Mouse (Mus musculus) forebrain, embryonic 16.5 days (tissue): ENCODE measurements around the gene AU041133. TPM values are rescaled to one million over a fixed set of nuclear protein-coding genes. Genes with fewer than 3 reads are reported as not detected.
"Not testable (repeated sequence)": the region's sequence is repeated elsewhere in the genome, so short reads cannot be mapped to it uniquely, and the experiment has no call there.

Experiments
- ATAC-seq: fragments of 200-750 bp; cut with Nextera tagmentation; 2 replicates; pipeline ENCODE4 v1.8.0; 2017; ENCODE audit warnings: mild to moderate bottlenecking, moderate library complexity
- H3K27ac ChIP-seq: fragments of 300-500 bp; sonication (generic); 2 replicates; pipeline ENCODE4 v1.5.1; 2014; ENCODE audit warnings: low read length, control low read depth
- H3K27me3 ChIP-seq: fragments of 300-500 bp; sonication (generic); replicated peaks from 2 replicates; pipeline ENCODE4 v1.6.1; 2014; ENCODE audit warnings: low read length; ENCODE audit not compliant: control insufficient read depth, insufficient read depth
- H3K36me3 ChIP-seq: fragments of 300-500 bp; sonication (generic); 2 replicates; pipeline ENCODE4 v1.6.1; 2014; ENCODE audit not compliant: control insufficient read depth, insufficient read depth
- H3K4me1 ChIP-seq: fragments of 300-500 bp; sonication (generic); replicated peaks from 2 replicates; pipeline ENCODE4 v1.6.1; 2014; ENCODE audit warnings: low read length; ENCODE audit not compliant: control insufficient read depth, insufficient read depth
- H3K4me2 ChIP-seq: fragments of 300-500 bp; sonication (generic); 2 replicates; pipeline ENCODE4 v1.6.1; 2014; ENCODE audit warnings: mild to moderate bottlenecking, low read length, control low read depth
- H3K4me3 ChIP-seq: fragments of 300-500 bp; sonication (generic); replicated peaks from 2 replicates; pipeline ENCODE4 v1.5.1; 2014; ENCODE audit warnings: mild to moderate bottlenecking, low read length, control low read depth
- H3K9ac ChIP-seq: fragments of 300-500 bp; sonication (generic); replicated peaks from 2 replicates; pipeline ENCODE4 v1.6.1; 2014; ENCODE audit warnings: low read depth, low read length, control low read depth
- H3K9me3 ChIP-seq: fragments of 300-500 bp; sonication (generic); 2 replicates; pipeline ENCODE4 v1.6.1; 2016; ENCODE audit warnings: low read length; ENCODE audit not compliant: control insufficient read depth
- WGBS: fragments of 180-500 bp; shearing (Covaris S2); extraction: QIAGEN DNeasy Blood & Tissue Kit; methylation state at CpG from one replicate; pipeline ENCODE4 v1.1.7; 2014; 5-methylcytosine and 5-hydroxymethylcytosine counted together
- polyA plus RNA-seq: library from polyadenylated mRNA; unstranded; fragments of >200 nt; fragmentation: Nextera tagmentation; extraction: Ambion mirVana; gene quantifications from 2 replicates; pipeline ENCODE4 v1.2.1, GENCODE M21; 2015

Gene AU041133
- polyA plus RNA-seq = 9.3 and 10.8 TPM in 2 replicates

DNA sequence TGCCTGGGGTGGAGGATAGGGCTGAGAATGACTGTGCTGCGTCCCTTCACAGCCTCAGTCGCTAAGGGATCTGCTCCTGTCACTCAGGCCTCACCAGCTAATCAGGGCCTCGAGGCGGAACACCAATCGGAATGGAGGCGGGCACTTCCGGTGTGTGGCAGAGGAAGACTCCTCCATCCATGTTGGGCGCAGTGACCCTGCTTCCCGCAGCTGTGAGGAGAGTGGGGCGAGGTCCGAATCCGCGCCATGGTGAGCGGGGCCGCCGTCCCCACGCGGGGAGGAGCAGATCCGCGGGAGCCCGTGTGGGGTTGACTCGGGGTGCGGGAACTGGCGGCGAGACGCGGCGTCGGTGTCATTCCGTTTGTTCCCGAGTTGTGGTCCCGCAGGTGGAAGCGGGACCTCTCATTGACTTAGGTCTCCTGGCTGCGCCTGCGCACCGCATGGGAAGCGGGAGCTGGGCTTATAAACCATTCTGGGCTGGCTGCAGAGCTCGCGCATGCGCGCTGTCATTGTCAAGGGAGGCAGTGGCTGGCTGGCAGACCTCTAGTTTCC is at the start of gene AU041133:
Gene AU041133, plus strand, starts transcription at position 164 of the 552 bp plus-strand sequence.
- no peaks in the 10 kb centered on the region for H3K36me3 ChIP-seq
- peaks cover 12% of the 10 kb centered on the region for H3K9me3 ChIP-seq
- under 1% methylated on average over 41 of the region's 41 CpGs for WGBS
- H3K4me2 ChIP-seq = peak within 1 kb of the TSS; percentile 59
- peak within 1 kb of the TSS; percentile 88 for H3K27ac ChIP-seq
- ATAC-seq = peak; percentile 100
- H3K4me3 ChIP-seq = peak within 1 kb of the TSS; percentile 61
- H3K27me3 ChIP-seq = no peaks in the 10 kb centered on the region
- peaks cover 9% of the 10 kb centered on the region for H3K4me1 ChIP-seq
- H3K9ac ChIP-seq = peak within 1 kb of the TSS; percentile 69

GRCm38 (mm10) chr10:82082728-82083621 is 44.8 kb upstream of the AU041133 start, which contains the start of gene BC024063:
TSS of gene BC024063 (plus strand) at chr10:82083353.
- H3K9ac ChIP-seq = peak within 1 kb of the TSS; percentile 73
- WGBS = 18% methylated on average over 42 of the region's 42 CpGs
- H3K4me3 ChIP-seq = peak within 1 kb of the TSS; percentile 48
- H3K4me1 ChIP-seq, H3K36me3 ChIP-seq, H3K27me3 ChIP-seq, H3K9me3 ChIP-seq: not testable (repeated sequence)
- H3K27ac ChIP-seq = peak within 1 kb of the TSS; percentile 92
- peak; percentile 99 for ATAC-seq
- H3K4me2 ChIP-seq = peak within 1 kb of the TSS; percentile 35

DNA sequence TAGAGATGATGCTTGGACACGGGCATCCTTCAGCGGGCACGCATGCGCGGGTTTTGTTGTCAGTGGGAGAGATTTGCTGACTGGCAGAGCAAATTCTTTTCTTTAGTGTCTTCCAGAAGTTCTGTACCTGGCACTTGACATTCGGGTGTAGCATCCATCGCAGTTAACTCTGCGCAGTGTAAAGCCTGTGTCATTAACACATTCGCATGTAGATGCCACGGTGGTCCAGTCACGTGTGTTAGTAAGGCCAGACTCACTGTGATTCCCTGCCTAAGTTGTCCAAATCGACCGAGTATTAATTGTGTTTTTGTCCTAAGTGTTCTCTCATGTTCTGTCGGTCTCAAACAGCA is 44.2 kb upstream of the AU041133 start:
- Histone ChIP-seq H3K4me2 (peak overlapping the region; percentile 35), H3K9ac (peak overlapping the region; percentile 73), H3K27ac (peak overlapping the region; percentile 92; the same call in 1 of the 2 replicates), H3K4me3 (peak overlapping the region; percentile 48)
- not testable (repeated sequence) for H3K4me1 ChIP-seq, H3K27me3 ChIP-seq, H3K36me3 ChIP-seq, H3K9me3 ChIP-seq
- WGBS = 27% methylated on average over 12 of the region's 14 CpGs
- ATAC-seq = peak; percentile 31; the same call in 1 of the 2 replicates

DNA sequence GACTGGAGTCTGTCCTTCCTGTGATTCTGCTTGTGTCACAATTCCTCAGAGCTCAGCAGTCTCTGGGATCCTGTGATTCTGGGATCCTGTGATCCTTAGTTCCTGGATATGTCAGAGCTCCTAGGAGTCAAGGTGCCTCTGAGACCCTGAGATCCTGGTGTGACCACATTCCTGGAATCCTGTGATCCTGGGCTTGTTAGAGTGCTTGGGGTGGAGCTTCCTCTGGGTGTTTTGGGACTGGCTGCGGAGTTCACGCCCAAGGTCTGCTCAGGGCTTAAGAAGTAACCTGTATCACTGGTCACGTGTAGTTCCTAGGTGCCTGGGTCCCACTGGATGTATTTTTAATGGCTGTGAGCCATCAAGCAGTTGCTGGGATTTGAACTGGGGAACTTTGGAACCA is 10.6 kb upstream of the AU041133 start:
- no peaks in the 10 kb centered on the region for H3K36me3 ChIP-seq
- H3K4me1 ChIP-seq = no peaks in the 10 kb centered on the region
- no peak overlapping the region for H3K27ac ChIP-seq
- no peak for ATAC-seq
- H3K4me3 ChIP-seq = no peak overlapping the region
- no peak overlapping the region for H3K9ac ChIP-seq
- WGBS = 88% methylated on average over 3 of the region's 3 CpGs
- H3K9me3 ChIP-seq = peaks cover 23% of the 10 kb centered on the region
- H3K4me2 ChIP-seq = no peak overlapping the region
- no peaks in the 10 kb centered on the region for H3K27me3 ChIP-seq

DNA sequence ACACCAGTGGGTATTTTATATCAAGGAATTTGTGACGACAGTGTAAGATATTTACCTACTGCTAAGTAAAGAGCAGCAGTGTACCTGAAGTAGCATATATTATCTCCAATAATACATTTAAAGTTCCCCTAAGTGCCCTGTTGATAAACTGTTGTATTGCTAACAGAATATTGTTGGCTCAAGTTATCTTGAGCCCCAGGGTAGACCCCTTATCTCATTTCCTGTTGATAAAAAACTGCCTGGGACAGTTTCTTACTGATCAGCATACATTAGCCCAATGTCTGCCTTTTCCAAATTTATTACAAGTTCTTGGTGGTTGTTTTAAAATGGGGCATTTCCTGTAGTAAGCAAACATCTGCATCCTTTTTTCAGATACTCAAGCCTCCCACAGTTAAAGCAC is 17.5 kb downstream of the AU041133 start:
- ATAC-seq = no peak
- Histone ChIP-seq H3K9ac (no peak overlapping the region), H3K27ac (no peak overlapping the region), H3K36me3 (peaks cover 39% of the 10 kb centered on the region), H3K27me3 (no peaks in the 10 kb centered on the region), H3K4me3 (no peak overlapping the region), H3K9me3 (peaks cover 29% of the 10 kb centered on the region), H3K4me1 (no peaks in the 10 kb centered on the region), H3K4me2 (no peak overlapping the region)
- WGBS = 98% methylated on average over 1 of the region's 1 CpGs

DNA sequence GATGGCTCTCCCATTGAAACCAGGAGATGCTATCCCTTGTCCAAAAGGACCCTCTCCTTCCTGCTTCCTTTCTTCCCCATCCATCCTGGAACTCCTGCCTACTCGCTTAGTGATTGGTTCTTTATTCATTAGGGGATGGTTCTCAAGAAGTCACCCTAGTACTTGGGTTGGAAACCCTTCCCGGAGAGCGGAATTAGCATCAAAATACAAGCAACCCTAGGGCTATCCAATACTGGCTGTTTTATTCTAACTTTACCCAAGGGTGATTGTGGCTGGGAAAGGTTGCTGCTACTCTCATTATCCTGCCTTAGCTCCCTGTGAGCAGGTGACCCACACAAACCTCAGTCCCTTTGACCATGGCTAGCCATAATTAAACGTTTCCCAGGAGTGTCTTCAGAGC is 19.8 kb downstream of the AU041133 start:
- Histone ChIP-seq H3K27me3 (no peaks in the 10 kb centered on the region), H3K9ac (no peak overlapping the region), H3K9me3 (peaks cover 46% of the 10 kb centered on the region), H3K4me2 (no peak overlapping the region), H3K27ac (no peak overlapping the region), H3K4me1 (no peaks in the 10 kb centered on the region), H3K36me3 (peaks cover 55% of the 10 kb centered on the region), H3K4me3 (no peak overlapping the region)
- no peak for ATAC-seq
- WGBS = 85% methylated on average over 4 of the region's 4 CpGs

- 83% methylated on average over 3 of the region's 3 CpGs for WGBS
- H3K36me3 ChIP-seq = no peaks in the 10 kb centered on the region
- 0 out of 2 replicates have a peak, but pooled peaks cover 2% of the 10 kb centered on the region for H3K27me3 ChIP-seq
- H3K4me3 ChIP-seq = no peak overlapping the region
- no peak overlapping the region for H3K4me2 ChIP-seq
- H3K9me3 ChIP-seq = peaks cover 7% of the 10 kb centered on the region; the same call in 1 of the 2 replicates
- no peaks in the 10 kb centered on the region for H3K4me1 ChIP-seq
- ATAC-seq = no peak
- no peak overlapping the region for H3K9ac ChIP-seq
- H3K27ac ChIP-seq = no peak overlapping the region
These were observed 40.0 kb downstream of the AU041133 start for GRCm38 (mm10) chr10:82167777-82168176.

GRCm38 (mm10) chr10:82169776-82170175 is 42.0 kb downstream of the AU041133 start:
- Histone ChIP-seq H3K27me3 (0 out of 2 replicates have a peak, but pooled peaks cover 2% of the 10 kb centered on the region), H3K36me3 (no peaks in the 10 kb centered on the region), H3K9me3 (peaks cover 3% of the 10 kb centered on the region; the same call in 1 of the 2 replicates), H3K4me1 (no peaks in the 10 kb centered on the region), H3K9ac (no peak overlapping the region), H3K4me3 (no peak overlapping the region), H3K4me2 (no peak overlapping the region), H3K27ac (no peak overlapping the region)
- no peak for ATAC-seq
- WGBS = 83% methylated on average over 2 of the region's 2 CpGs

GRCm38 (mm10) chr10:82170808-82171207 is 43.0 kb downstream of the AU041133 start:
- Histone ChIP-seq H3K9me3 (no peaks in the 10 kb centered on the region), H3K27ac (no peak overlapping the region), H3K4me1 (no peaks in the 10 kb centered on the region), H3K4me3 (no peak overlapping the region), H3K27me3 (0 out of 2 replicates have a peak, but pooled peaks cover 2% of the 10 kb centered on the region), H3K4me2 (no peak overlapping the region), H3K36me3 (no peaks in the 10 kb centered on the region), H3K9ac (no peak overlapping the region)
- ATAC-seq = no peak
- 56% methylated on average over 2 of the region's 2 CpGs for whole genome bisulfite sequencing
